Mouse (Mus musculus) hindbrain, embryonic 10.5 days (tissue): ENCODE measurements at regions not wholly inside any gene's neighbourhood (a gene's known extent, or its start where the extent isn't known, plus 50 kb on each side); places are given as distances from the start of the nearest gene placed in this dataset.

Experiments used
- DNase-seq: peaks from one replicate; pipeline ENCODE4 v3.0.0-alpha.2; 2017; ENCODE audit warnings: low spot score
- H3K27ac ChIP-seq: fragments of 300-500 bp; sonication (generic); 2 replicates; pipeline ENCODE4 v1.5.1; 2016; ENCODE audit warnings: mild to moderate bottlenecking, moderate library complexity
- H3K27me3 ChIP-seq: fragments of 300-500 bp; sonication (generic); 2 replicates; pipeline ENCODE4 v1.6.1; 2016; ENCODE audit warnings: mild to moderate bottlenecking; ENCODE audit not compliant: poor library complexity, insufficient read depth, severe bottlenecking
- H3K36me3 ChIP-seq: fragments of 300-500 bp; sonication (generic); 2 replicates; pipeline ENCODE4 v1.6.1; 2016; ENCODE audit warnings: mild to moderate bottlenecking, moderate library complexity
- H3K4me1 ChIP-seq: fragments of 300-500 bp; sonication (generic); replicated peaks from 2 replicates; pipeline ENCODE4 v1.6.1; 2016; ENCODE audit warnings: mild to moderate bottlenecking
- H3K4me3 ChIP-seq: fragments of 300-500 bp; sonication (generic); 2 replicates; pipeline ENCODE4 v1.5.1; 2016; ENCODE audit warnings: mild to moderate bottlenecking, moderate library complexity
- H3K9me3 ChIP-seq: fragments of 300-500 bp; sonication (generic); 2 replicates; pipeline ENCODE4 v1.6.1; 2016; ENCODE audit warnings: mild to moderate bottlenecking, moderate library complexity
- WGBS: fragments of 180-500 bp; shearing (Covaris S2); methylation state at CpG from one replicate; pipeline ENCODE4 v1.1.7; 2016; 5-methylcytosine and 5-hydroxymethylcytosine counted together

DNA sequence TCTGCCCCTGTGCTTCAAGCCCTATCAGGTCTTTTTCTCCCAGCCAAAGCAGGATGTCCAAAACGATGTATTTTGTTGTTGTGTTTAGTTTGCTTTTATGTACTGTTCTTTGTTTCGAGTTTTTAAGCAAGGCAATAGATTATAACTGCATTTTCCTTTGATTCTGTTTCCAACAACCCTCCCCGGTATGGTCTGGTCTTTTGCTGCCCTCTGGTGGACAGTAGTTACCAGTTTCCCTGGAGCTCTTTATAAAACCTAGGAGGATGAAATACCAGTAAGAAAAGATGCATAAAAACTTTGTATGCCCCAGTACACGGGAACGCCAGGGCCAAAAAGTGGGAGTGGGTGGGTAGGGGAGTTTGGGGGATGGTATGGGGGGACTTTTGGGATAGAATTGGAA lies 73.9 kb upstream of the Itm2a start:
- peak; percentile 20 for DNase-seq
- no peaks in the 10 kb centered on the region for H3K27me3 ChIP-seq
- WGBS, result 18% methylated on average over 5 of the region's 5 CpGs
- no peaks in the 10 kb centered on the region for H3K36me3 ChIP-seq
- H3K9me3 ChIP-seq, result no peaks in the 10 kb centered on the region
- H3K27ac ChIP-seq, result no peak overlapping the region
- no peaks in the 10 kb centered on the region for H3K4me1 ChIP-seq
- H3K4me3 ChIP-seq, result no peak overlapping the region

DNA sequence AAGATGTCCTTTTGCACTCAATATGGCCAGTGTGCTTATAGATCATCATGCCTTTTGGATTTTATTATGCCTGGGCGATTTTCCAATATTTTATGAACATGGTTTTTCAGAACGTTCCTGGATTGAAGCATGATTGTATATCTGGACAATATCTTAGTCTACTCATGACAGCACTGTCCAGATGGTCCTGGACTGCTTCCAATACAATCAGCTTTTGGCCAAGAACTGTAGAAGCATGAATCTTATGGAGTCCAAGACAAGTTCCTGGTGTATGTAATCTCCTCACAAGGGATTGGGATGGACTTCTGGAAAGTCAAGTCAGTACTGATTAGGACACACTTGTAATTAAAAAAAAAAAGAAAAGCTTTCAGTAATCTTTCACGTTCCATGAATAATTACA lies 66.1 kb upstream of the Itm2a start:
- H3K9me3 ChIP-seq, result no peaks in the 10 kb centered on the region
- no peak overlapping the region for H3K4me3 ChIP-seq
- no peaks in the 10 kb centered on the region for H3K36me3 ChIP-seq
- DNase-seq, result no peak
- 81% methylated on average over 3 of the region's 3 CpGs for WGBS
- no peak overlapping the region for H3K27ac ChIP-seq
- H3K27me3 ChIP-seq, result no peaks in the 10 kb centered on the region
- no peaks in the 10 kb centered on the region for H3K4me1 ChIP-seq
